Mouse (Mus musculus) thymus, adult 2 months (tissue): ENCODE results near the gene Rpn1. TPM values are rescaled to one million over a fixed set of nuclear protein-coding genes. Genes with fewer than 3 reads are reported as not detected.

Experiments
- DNase-seq: peaks from one replicate; pipeline ENCODE4 v3.0.0; 2021
- H3K27ac ChIP-seq: fragments of 200-500 bp; 2 replicates; pipeline ENCODE4 v1.5.1; 2012; ENCODE audit warnings: low read length, control low read depth; ENCODE audit not compliant: control insufficient read depth, insufficient read depth
- H3K27me3 ChIP-seq: fragments of 200-500 bp; 2 replicates; pipeline ENCODE4 v1.6.1; 2012; ENCODE audit warnings: mild to moderate bottlenecking, low read length, moderate library complexity, mixed read lengths; ENCODE audit not compliant: control insufficient read depth, insufficient read depth
- H3K36me3 ChIP-seq: fragments of 200-500 bp; 2 replicates; pipeline ENCODE4 v1.6.1; 2012; ENCODE audit warnings: mild to moderate bottlenecking, low read length, moderate library complexity; ENCODE audit not compliant: control insufficient read depth, insufficient read depth
- H3K4me1 ChIP-seq: fragments of 200-500 bp; replicated peaks from 2 replicates; pipeline ENCODE4 v1.6.1; 2012; ENCODE audit warnings: low read length; ENCODE audit not compliant: control insufficient read depth, insufficient read depth
- H3K4me3 ChIP-seq: fragments of 200-500 bp; 2 replicates; pipeline ENCODE4 v1.5.1; 2012; ENCODE audit warnings: mild to moderate bottlenecking, low read length, control low read depth, moderate library complexity; ENCODE audit not compliant: control insufficient read depth, insufficient read depth
- CTCF ChIP-seq: fragments of 200-500 bp; IDR thresholded peaks from 2 replicates; pipeline ENCODE4 v1.5.1; 2012; ENCODE audit warnings: mild to moderate bottlenecking, control low read depth, low read length, moderate library complexity, borderline replicate concordance; ENCODE audit not compliant: control insufficient read depth, poor library complexity, insufficient read depth; ENCODE audit errors: extremely low read depth
- POLR2A ChIP-seq: fragments of 200-500 bp; IDR thresholded peaks from 2 replicates; pipeline ENCODE4 v1.6.1; 2012; ENCODE audit warnings: mild to moderate bottlenecking, low read length, control low read depth, moderate library complexity; ENCODE audit not compliant: control insufficient read depth, poor library complexity, insufficient read depth; ENCODE audit errors: extremely low read depth
- whole genome bisulfite sequencing: fragments of 180-500 bp; shearing (Covaris S2); methylation state at CpG from one replicate; pipeline ENCODE4 v1.1.7; 2018; 5-methylcytosine and 5-hydroxymethylcytosine counted together
- polyA plus RNA-seq: library from polyadenylated mRNA; depleted of rRNA; stranded (reverse); fragments of >200 nt; gene quantifications from 2 replicates; pipeline ENCODE4 v1.2.3, GENCODE M21; 2012

Gene Rpn1
- polyA plus RNA-seq, 1 experiment: 158 TPM

DNA sequence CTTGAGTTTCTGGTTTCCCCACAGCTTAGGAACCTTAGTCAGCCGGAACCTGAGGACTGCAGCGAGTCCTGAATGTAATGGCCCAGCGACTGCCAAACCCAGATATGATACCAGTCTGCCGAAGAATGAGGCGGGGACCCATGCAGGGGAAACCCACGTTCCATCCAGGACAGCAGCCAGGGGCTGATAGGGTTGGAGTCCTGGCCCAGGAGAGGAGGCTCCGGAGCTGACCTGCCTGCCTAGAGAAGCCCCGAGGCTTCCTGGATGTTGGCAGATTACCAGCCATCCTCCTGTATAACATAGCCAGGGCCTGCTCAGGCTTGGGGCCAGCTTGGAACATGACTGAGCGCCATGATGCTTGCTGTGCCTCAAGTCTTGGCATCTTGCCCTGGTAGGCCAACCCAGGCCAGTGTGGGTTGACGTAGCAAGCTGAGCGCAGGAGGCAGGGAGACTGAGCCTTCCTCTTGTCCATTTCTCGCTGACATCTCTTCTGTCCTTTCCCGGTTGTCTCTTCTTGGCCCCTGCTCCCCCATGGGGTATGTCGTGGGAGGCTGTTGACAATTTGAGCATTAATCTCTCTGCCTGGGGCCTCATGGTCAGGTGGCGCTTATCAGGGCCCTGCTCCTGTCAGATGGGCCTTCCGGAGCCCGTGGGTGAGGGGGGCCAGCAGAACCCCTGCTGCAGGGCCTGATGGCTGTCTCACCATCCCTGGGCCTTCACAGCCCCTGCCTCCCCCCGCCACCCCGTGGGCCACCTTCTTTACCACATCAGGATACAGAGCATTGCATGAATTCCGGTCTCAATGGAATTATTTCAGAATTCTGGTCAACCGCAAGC, 32.3 kb downstream of the Rpn1 start:
- DNase-seq: no peak
- Histone ChIP-seq H3K36me3 (no peaks in the 10 kb centered on the region), H3K27ac (no peak overlapping the region), H3K4me3 (no peak overlapping the region), H3K27me3 (no peaks in the 10 kb centered on the region), H3K4me1 (0 out of 2 replicates have a peak, but pooled peaks cover 2% of the 10 kb centered on the region)
- TF ChIP-seq CTCF (no peak), POLR2A (no peak)
- 84% methylated on average over 21 of the region's 21 CpGs for WGBS

DNA sequence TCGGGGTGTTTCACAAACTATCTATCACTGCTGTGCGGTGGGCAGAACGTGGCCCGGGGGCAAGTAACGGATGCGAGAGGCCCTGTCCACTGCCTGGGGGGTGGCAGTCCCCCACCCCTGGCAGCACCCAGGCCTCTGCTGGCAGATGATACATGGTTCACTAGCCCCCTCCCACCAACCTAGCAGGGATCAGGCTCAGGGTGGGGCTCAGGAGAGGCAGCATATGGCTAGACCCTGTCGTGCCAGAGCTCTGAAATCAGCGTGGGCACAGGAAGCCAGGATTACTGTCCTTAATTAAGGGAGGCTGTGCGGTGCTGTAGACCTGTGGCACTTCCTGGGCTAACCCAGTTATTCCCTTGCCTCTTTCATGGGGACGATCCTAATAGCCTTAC, 32.9 kb downstream of the Rpn1 start:
- Histone ChIP-seq H3K27me3 (no peaks in the 10 kb centered on the region), H3K36me3 (no peaks in the 10 kb centered on the region), H3K4me3 (no peak overlapping the region), H3K27ac (no peak overlapping the region), H3K4me1 (0 out of 2 replicates have a peak, but pooled peaks cover 2% of the 10 kb centered on the region)
- WGBS: 93% methylated on average over 10 of the region's 10 CpGs
- no peak for DNase-seq
- TF ChIP-seq POLR2A: no peak
- TF ChIP-seq CTCF: no peak

DNA sequence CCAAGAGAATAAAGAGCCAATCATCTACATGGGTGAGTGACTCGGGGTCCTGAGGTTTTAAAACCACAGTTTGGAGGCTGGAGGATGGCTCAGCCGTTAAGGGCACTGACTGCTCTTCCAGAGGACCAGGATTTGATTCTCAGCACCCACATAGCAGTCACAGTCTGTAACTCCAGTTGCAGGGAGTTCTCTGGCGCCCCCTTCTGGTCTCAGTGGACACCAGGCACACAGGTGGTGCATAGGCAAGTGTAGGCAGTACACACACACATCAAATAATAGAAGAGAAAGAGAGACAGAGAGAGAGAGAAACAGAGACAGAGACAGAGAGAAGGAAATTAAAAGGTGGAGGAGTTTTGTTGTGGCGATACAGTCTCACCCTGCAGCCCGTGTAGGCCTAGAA, 35.0 kb downstream of the Rpn1 start:
- no peak for DNase-seq
- WGBS: 86% methylated on average over 5 of the region's 5 CpGs
- no peaks in the 10 kb centered on the region for H3K27me3 ChIP-seq
- H3K27ac ChIP-seq: no peak overlapping the region
- H3K36me3 ChIP-seq: no peaks in the 10 kb centered on the region
- peaks cover 2% of the 10 kb centered on the region; the same call in 1 of the 2 replicates for H3K4me1 ChIP-seq
- no peak overlapping the region for H3K4me3 ChIP-seq
- TF ChIP-seq POLR2A (no peak), CTCF (no peak)

DNA sequence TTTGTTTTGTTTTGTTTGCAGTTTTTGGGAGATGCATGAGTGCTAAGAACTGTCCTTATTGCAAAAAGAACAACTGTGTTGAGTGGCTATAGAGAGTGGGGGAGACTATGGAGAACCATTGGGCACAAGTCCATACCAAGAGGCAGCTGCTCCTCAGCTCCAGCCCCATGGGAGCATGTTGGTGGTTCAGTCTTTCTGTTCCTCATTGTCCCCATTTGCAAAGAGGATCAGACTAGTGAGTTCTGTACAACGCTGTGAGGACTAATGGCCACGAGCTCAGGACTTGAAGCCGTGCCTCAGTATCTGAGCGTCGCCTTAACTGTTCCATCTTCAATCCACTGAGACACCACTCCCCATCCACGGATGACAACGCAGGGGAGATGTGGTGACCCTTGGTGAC, 36.5 kb downstream of the Rpn1 start:
- 92% methylated on average over 7 of the region's 7 CpGs for WGBS
- Histone ChIP-seq H3K27me3 (no peaks in the 10 kb centered on the region), H3K4me3 (no peak overlapping the region), H3K27ac (no peak overlapping the region), H3K36me3 (no peaks in the 10 kb centered on the region), H3K4me1 (peaks cover under 1% of the 10 kb centered on the region; the same call in 1 of the 2 replicates)
- TF ChIP-seq CTCF (no peak), POLR2A (no peak)
- DNase-seq: no peak

DNA sequence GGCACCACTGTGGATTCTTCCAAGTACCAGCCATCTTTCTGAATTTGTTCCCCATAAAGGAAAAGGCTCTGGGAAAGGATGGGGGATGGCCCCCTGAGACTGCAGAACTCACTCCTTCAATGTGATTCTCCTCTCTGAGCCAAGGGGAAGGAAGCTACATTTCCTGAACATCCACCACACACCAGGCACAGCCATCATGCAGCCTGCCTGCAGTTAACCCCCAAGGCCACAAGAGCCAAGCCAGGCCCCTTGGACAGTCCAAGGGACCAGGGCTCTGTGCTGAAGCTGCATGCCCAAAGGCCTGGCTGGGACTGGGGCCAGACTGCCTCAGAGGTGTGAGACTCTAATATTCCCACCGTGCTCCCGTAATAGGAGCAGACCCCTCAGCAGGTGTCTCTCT, 37.5 kb downstream of the Rpn1 start:
- H3K4me3 ChIP-seq: no peak overlapping the region
- H3K27me3 ChIP-seq: no peaks in the 10 kb centered on the region
- H3K4me1 ChIP-seq: no peaks in the 10 kb centered on the region; the same call in 1 of the 2 replicates
- DNase-seq: no peak
- TF ChIP-seq POLR2A (no peak), CTCF (no peak)
- no peaks in the 10 kb centered on the region for H3K36me3 ChIP-seq
- 72% methylated on average over 2 of the region's 2 CpGs for WGBS
- H3K27ac ChIP-seq: no peak overlapping the region

DNA sequence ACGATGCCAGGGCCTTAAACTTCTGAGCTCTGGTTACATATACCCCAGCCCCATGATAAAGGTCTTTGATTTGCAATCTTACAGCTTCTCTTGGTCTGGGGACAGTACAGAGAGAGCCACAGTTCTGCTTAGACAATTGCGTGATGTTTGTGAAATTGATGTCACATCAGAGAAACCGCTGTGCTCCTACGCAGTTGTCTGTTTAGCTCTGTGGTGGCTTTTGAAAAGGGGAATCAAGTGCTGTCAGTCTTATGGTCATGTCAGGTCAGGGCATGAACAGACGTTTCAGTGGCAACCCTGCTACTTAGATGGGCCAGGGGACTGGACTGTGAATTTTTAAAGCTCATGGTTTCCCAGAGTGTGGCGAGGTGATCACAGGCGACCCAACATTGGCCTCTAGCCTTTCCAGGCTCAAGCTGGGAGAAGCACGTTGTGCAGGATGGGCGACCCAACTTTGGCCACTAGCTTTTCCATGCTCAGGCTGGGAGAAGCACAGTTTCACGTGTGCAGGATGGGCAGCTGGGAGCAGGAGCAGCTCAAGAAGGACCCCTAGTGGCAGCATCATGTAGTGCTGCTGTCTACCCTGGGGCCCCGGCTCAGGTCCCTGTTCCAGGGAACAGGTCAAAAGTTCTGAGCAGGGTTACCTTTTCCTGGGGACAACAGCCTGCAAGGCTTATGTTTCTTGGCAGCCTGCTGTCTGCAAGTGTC, 39.0 kb downstream of the Rpn1 start:
- TF ChIP-seq CTCF (peak; percentile 48; the same call in 1 of the 2 replicates), POLR2A (no peak)
- Histone ChIP-seq H3K4me3 (no peak overlapping the region), H3K27ac (no peak overlapping the region), H3K27me3 (no peaks in the 10 kb centered on the region), H3K36me3 (no peaks in the 10 kb centered on the region), H3K4me1 (no peaks in the 10 kb centered on the region; the same call in 1 of the 2 replicates)
- WGBS: 65% methylated on average over 11 of the region's 11 CpGs
- DNase-seq: no peak
